Mouse (Mus musculus): ENCODE measurements around the gene Nktr. TPM values are rescaled to one million over a fixed set of nuclear protein-coding genes. Genes with fewer than 3 reads are reported as not detected.

The Nktr gene
- total RNA-seq, 2 experiments from 2014 or later = 104 to 127 TPM

GRCm38 (mm10) chr9:121710584-121710975 is 8.4 kb upstream of the Nktr start:
- Histone ChIP-seq H3K4me3 (peak overlapping the region; percentile 83), H3K27ac (peak overlapping the region; percentile 96)
- no peak; the same call in 1 of the 2 replicates for TF ChIP-seq CTCF (conservative IDR thresholded peaks at IDR 0.05)
- DNase-seq (ENCODE audit: low spot score in 2 of 2) = no peak

GRCm38 (mm10) chr9:121717048-121717447 is 1.9 kb upstream of the Nktr start:
- no peak for TF ChIP-seq CTCF (conservative IDR thresholded peaks at IDR 0.05)
- DNase-seq (ENCODE audit: low spot score in 2 of 2) = no peak
- no peak overlapping the region for H3K27ac ChIP-seq
- no peak overlapping the region for H3K4me3 ChIP-seq

- TF ChIP-seq CTCF (conservative IDR thresholded peaks at IDR 0.05) = peak; percentile 26; the same call in 1 of the 2 replicates
- DNase-seq (ENCODE audit: low spot score in 2 of 2) = no peak
- Histone ChIP-seq H3K27ac (peak overlapping the region; percentile 90), H3K4me3 (peak overlapping the region; percentile 64)
Measured at GRCm38 (mm10) chr9:121718070-121718705, 781 bp upstream of the Nktr start.

GRCm38 (mm10) chr9:121719347-121720331 is 670 bp downstream of the Nktr start:
- H3K4me3 ChIP-seq = peak overlapping the region; percentile 70
- no peak for DNase-seq (ENCODE audit: low spot score in 2 of 2)
- peak overlapping the region; percentile 90 for H3K27ac ChIP-seq
- 0 out of 2 replicates have a peak, but pooled peaks have one; percentile 2 for TF ChIP-seq CTCF (conservative IDR thresholded peaks at IDR 0.05)

- Histone ChIP-seq H3K4me3 (no peak overlapping the region), H3K27ac (no peak overlapping the region)
- DNase-seq (ENCODE audit: low spot score in 2 of 2) = no peak
- TF ChIP-seq CTCF (conservative IDR thresholded peaks at IDR 0.05) = no peak
Measured at GRCm38 (mm10) chr9:121740490-121740889, 21.5 kb downstream of the Nktr start.

GRCm38 (mm10) chr9:121741168-121741567 is 22.2 kb downstream of the Nktr start:
- no peak for DNase-seq (ENCODE audit: low spot score in 2 of 2)
- no peak for TF ChIP-seq CTCF (conservative IDR thresholded peaks at IDR 0.05)
- no peak overlapping the region for H3K4me3 ChIP-seq
- H3K27ac ChIP-seq = no peak overlapping the region

- Histone ChIP-seq H3K4me3 (no peak overlapping the region), H3K27ac (no peak overlapping the region)
- no peak for TF ChIP-seq CTCF (conservative IDR thresholded peaks at IDR 0.05)
- no peak for DNase-seq (ENCODE audit: low spot score in 2 of 2)
Measured at GRCm38 (mm10) chr9:121744051-121744450, 25.1 kb downstream of the Nktr start.

- DNase-seq (ENCODE audit: low spot score in 2 of 2) = no peak
- no peak overlapping the region for H3K4me3 ChIP-seq
- no peak for TF ChIP-seq CTCF (conservative IDR thresholded peaks at IDR 0.05)
- peak overlapping the region; percentile 54; the same call in 1 of the 2 replicates for H3K27ac ChIP-seq
Measured at GRCm38 (mm10) chr9:121752774-121753173, 33.8 kb downstream of the Nktr start.

GRCm38 (mm10) chr9:121754624-121755023 is 35.7 kb downstream of the Nktr start:
- no peak for TF ChIP-seq CTCF (conservative IDR thresholded peaks at IDR 0.05)
- H3K4me3 ChIP-seq = no peak overlapping the region

GRCm38 (mm10) chr9:121756785-121757184 is 37.8 kb downstream of the Nktr start:
- H3K4me3 ChIP-seq = no peak overlapping the region
- peak overlapping the region; percentile 97; the same call in 1 of the 2 replicates for H3K27ac ChIP-seq
- no peak for DNase-seq (ENCODE audit: low spot score in 2 of 2)
- TF ChIP-seq CTCF (conservative IDR thresholded peaks at IDR 0.05) = no peak

More at GRCm38 (mm10) chr9:121754624-121755023, 35.7 kb downstream of the Nktr start:
- H3K27ac ChIP-seq = no peak overlapping the region
- DNase-seq (ENCODE audit: low spot score in 2 of 2) = no peak

GRCm38 (mm10) chr9:121757432-121757831 is 38.5 kb downstream of the Nktr start:
- TF ChIP-seq CTCF (conservative IDR thresholded peaks at IDR 0.05) = no peak
- H3K4me3 ChIP-seq = no peak overlapping the region
- peak overlapping the region; percentile 97; the same call in 1 of the 2 replicates for H3K27ac ChIP-seq
- peak in 1 of 2 experiments; percentile 42 for DNase-seq (ENCODE audit: low spot score in 2 of 2)

- DNase-seq (ENCODE audit: low spot score in 2 of 2) = peak in 1 of 2 experiments; percentile 29
- TF ChIP-seq CTCF (conservative IDR thresholded peaks at IDR 0.05) = no peak
- H3K4me3 ChIP-seq = peak overlapping the region; percentile 82
- peak overlapping the region; percentile 97 for H3K27ac ChIP-seq
Measured at GRCm38 (mm10) chr9:121757835-121758814, 39.2 kb downstream of the Nktr start.

All from layer of hippocampus, adult 2 months (tissue).